Comparison of ENCODE assay signal across 8 mouse cellular contexts in genomic region chr5:3344081-3344631, GRCm38 (mm10). TPM values are rescaled to one million over a fixed set of nuclear protein-coding genes. Genes with fewer than 3 reads are reported as not detected.
A peak's percentile ranks its signal among the peaks of the same experiment; 100 is the strongest.
DNase-seq lines count a peak whose midpoint lies in the region; ATAC-seq and TF ChIP-seq lines count a peak whose summit lies in the region.

No protein-coding gene starts in this region.

- peak overlapping the region; percentile 90 for H3K4me3 ChIP-seq in gastrocnemius, adult 2 months
- peak overlapping the region; percentile 61 for H3K4me3 ChIP-seq in hindbrain, embryonic 16.5 days (ENCODE audit: low read length)

- H3K4me2 ChIP-seq in hindbrain, embryonic 16.5 days (ENCODE audit: low read length), result peak overlapping the region; percentile 97

- H3K36me3 ChIP-seq in hindbrain, embryonic 16.5 days (ENCODE audit: control insufficient read depth, insufficient read depth, low read length), result no peaks in the 10 kb centered on the region

- H3K9me3 ChIP-seq in hindbrain, embryonic 16.5 days (ENCODE audit: control insufficient read depth, low read length), result 0 out of 2 replicates have a peak, but pooled peaks cover 2% of the 10 kb centered on the region

- peak; percentile 84 for TF ChIP-seq CTCF in gastrocnemius, adult 2 months (IDR thresholded peaks at IDR 0.05)

- under 1% methylated on average over 52 of the region's 58 CpGs for WGBS in hindbrain, embryonic 16.5 days

- DNase-seq in WW6 (ENCODE audit: low read depth, low spot score), result peak; percentile 61
- peak; percentile 65 to 71 for DNase-seq in cerebellum, postnatal 36 days
- DNase-seq in gastrocnemius, adult 2 months, result peak; percentile 84
- DNase-seq in left cerebral cortex, adult 8-10 months (ENCODE audit: low spot score in 2 of 2), result peak; percentile 43 to 51
- DNase-seq in right cerebral cortex, adult 18-20 months, result peak; percentile 72
- peak; percentile 75 for DNase-seq in urinary bladder, adult 2 months (ENCODE audit: low spot score)

- intact Hi-C loops in gastrocnemius, adult 2 months (cut with DNase I), result loop anchor here (2.0 to 10.0 kb wide), 2 partner anchors 173 to 189 kb away; no protein-coding TSS in a partner anchor

- peak overlapping the region; percentile 70 for H3K9ac ChIP-seq in hindbrain, embryonic 16.5 days (ENCODE audit: low read depth, low read length)

- H3K4me1 ChIP-seq in hindbrain, embryonic 16.5 days (ENCODE audit: control insufficient read depth, insufficient read depth, low read depth, low read length), result peaks cover 18% of the 10 kb centered on the region

- ATAC-seq in hindbrain, embryonic 16.5 days, result peak; percentile 75
- ATAC-seq in megakaryocyte, adult 5-6 weeks (ENCODE audit: poor library complexity, severe bottlenecking), result peak; percentile 64

- H3K27me3 ChIP-seq in hindbrain, embryonic 16.5 days (replicated peaks; ENCODE audit: control insufficient read depth, insufficient read depth, low read length), result peaks cover 13% of the 10 kb centered on the region

- peak overlapping the region; percentile 74 for H3K27ac ChIP-seq in gastrocnemius, adult 2 months
- H3K27ac ChIP-seq in hindbrain, embryonic 16.5 days (ENCODE audit: low read depth, low read length), result peak overlapping the region; percentile 66; the same call in 1 of the 2 replicates

RNA-seq across cellular contexts. Expression of gene Cdk6, which starts 2.9 kb away (rescaled TPM):
- total RNA-seq in gastrocnemius, adult 2 months (2021), result 1 to 10 TPM in 1 of 2 experiments, under 1 TPM in 1; 0.92 to 1.2 TPM
- polyA plus RNA-seq in hindbrain, embryonic 16.5 days (2015; fragmentation: Nextera tagmentation; extraction: Ambion mirVana), result 12.6 and 13.9 TPM in 2 replicates
- 1 to 10 TPM; 2.4 to 6.4 (median 3.8) TPM for total RNA-seq in left cerebral cortex, adult 8-10 months (2022)
- 17.9 TPM in 2 replicates for total RNA-seq in megakaryocyte, adult 5-6 weeks (2015)
- 9.7 and 18.8 TPM in 2 replicates for total RNA-seq in megakaryocyte, adult 5-6 weeks (2017)
- 8.1 and 9.3 TPM in 2 replicates for polyA plus RNA-seq in urinary bladder, adult 2 months (2012; rRNA removed)

Comparison
In these comparisons a context has a peak if more than half of its experiments do, and no peak if none do; other contexts are left out.
1. Peak in every context shown above with its lines: DNase-seq, ATAC-seq, H3K4me3 ChIP-seq and H3K27ac ChIP-seq.